Mouse (Mus musculus): ENCODE data around the gene Lrba. TPM values are rescaled to one million over a fixed set of nuclear protein-coding genes. Genes with fewer than 3 reads are reported as not detected.

The Lrba gene
- total and polyA plus RNA-seq, 3 experiments = 12.3 to 22.6 (median 13.8) TPM

DNA sequence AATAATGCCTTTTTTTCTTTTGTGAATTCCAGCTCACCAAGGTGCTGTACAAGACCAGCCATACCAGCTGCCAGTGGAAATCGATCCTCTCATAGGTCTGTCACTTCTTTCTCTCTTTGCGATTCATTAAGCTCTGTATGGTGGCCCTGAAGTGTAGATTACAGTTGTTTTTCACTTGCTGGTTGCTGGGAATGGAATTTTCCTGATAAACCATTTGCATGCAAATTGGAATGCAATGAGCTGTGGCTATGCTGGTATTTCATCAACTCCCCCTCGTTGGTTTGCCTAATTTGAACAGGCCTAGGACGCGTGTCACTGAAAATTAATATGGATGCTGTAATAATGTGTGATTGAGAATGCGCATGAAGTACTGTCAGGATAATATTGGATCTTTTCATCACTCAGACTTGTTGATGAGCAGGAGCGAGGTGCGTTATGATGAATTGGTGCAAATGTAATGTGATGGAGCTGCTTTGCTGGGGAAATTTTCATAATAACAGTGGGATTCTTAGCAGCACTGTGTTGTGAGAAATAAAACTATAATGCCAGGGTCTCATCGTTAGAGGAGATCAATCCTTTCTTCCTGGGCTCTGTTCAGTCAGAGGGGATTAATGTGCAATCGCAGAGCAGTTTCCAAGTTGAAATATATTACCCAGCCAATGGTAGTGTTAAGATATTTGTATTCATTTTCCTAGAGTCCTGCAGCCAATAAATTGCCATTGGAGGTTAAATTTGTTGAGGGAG lies 521.5 kb downstream of the Lrba start:
- peaks cover 10 to 13% of the 10 kb centered on the region in 2 experiments for H3K36me3 ChIP-seq (replicated peaks in 1 of 2; ENCODE audit: control insufficient read depth in 1 of 2, insufficient read depth in 1 of 2, low read length in 1 of 2)
- dilution Hi-C loops (cut with MboI; ENCODE audit: extremely low pct_ligation_motif_present, extremely low pct_unique_long_range_greater_than_20kb, low sequenced_read_pairs) = no loop called here
- H3K4me2 ChIP-seq (ENCODE audit: insufficient read depth, low read depth, poor library complexity, severe bottlenecking) = no peak overlapping the region
- H3K4me3 ChIP-seq (replicated peaks in 1 of 3; ENCODE audit: low read depth in 2 of 3, low read length in 2 of 3, poor library complexity in 1 of 3) = no peak overlapping the region
- no peaks in the 10 kb centered on the region for H3K27me3 ChIP-seq (replicated peaks)
- in situ Hi-C loops (cut with MboI; ENCODE audit: low pct_ligation_motif_present, low pct_unique_long_range_greater_than_20kb, low sequenced_read_pairs) = no loop called here
- H3K27ac ChIP-seq (ENCODE audit: insufficient read depth, low read depth) = no peak overlapping the region
- TF ChIP-seq USF1 (IDR thresholded peaks at IDR 0.05; ENCODE audit: low read depth, low read length) (no peak), NELFE (IDR thresholded peaks at IDR 0.05; ENCODE audit: low read depth, low read length) (no peak), HCFC1 (IDR thresholded peaks at IDR 0.05; ENCODE audit: low read depth, low read length) (no peak), MXI1 (IDR thresholded peaks at IDR 0.05; ENCODE audit: low read depth, low read length) (no peak), JUN (IDR thresholded peaks at IDR 0.05; ENCODE audit: insufficient read depth, low read depth, low read length) (no peak), E2F4 (IDR thresholded peaks at IDR 0.05; ENCODE audit: insufficient replicate concordance, low read depth, low read length) (no peak), MYC (IDR thresholded peaks at IDR 0.05; ENCODE audit: low read depth, low read length) (no peak), MEF2A (IDR thresholded peaks at IDR 0.05; ENCODE audit: borderline replicate concordance, low read depth, low read length) (no peak), POLR2AphosphoS2 (IDR thresholded peaks at IDR 0.05; ENCODE audit: low read depth, low read length) (no peak), SIN3A (IDR thresholded peaks at IDR 0.05; ENCODE audit: low read length) (no peak)
- DNase-seq (ENCODE audit: extremely low read depth) = no peak
- no peaks in the 10 kb centered on the region for H3K79me2 ChIP-seq (replicated peaks; ENCODE audit: control insufficient read depth, extremely low read depth, insufficient read depth, poor library complexity, severe bottlenecking)
- H3K9me3 ChIP-seq (replicated peaks; ENCODE audit: low read length) = no peaks in the 10 kb centered on the region
- no peak overlapping the region for H3K9ac ChIP-seq (ENCODE audit: insufficient read depth, low read depth)
- peaks cover 0 to 3% of the 10 kb centered on the region in 2 experiments; a peak in 1 of 4 replicates for H3K4me1 ChIP-seq (ENCODE audit: control insufficient read depth in 1 of 2, insufficient read depth in 2 of 2)

DNA sequence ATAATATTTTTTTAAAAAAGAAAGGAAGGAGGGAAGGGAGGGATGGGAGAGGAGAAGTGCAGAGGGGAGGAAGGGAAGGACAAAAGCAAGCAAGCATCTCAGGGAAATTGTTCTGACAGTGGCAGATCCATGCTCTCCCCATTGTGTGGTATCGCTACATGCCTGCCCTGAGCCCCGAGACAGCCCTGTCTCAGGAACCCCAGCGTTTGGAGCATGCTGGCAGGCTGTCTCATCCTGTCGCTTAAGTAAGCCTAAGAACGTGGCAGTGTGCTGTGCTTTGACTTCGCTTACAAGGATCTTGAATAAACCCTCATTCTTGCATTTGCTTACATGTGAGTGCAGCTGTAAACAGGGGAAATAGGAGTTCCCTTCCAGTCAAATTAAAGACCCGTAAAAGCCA lies 526.2 kb downstream of the Lrba start:
- no peak for DNase-seq (ENCODE audit: extremely low read depth)

More for the DNA sequence above, 526.2 kb downstream of the Lrba start:
- Histone ChIP-seq H3K27me3 (replicated peaks) (no peaks in the 10 kb centered on the region), H3K36me3 (replicated peaks in 1 of 2; ENCODE audit: control insufficient read depth in 1 of 2, insufficient read depth in 1 of 2, low read length in 1 of 2) (peaks cover 0 to 3% of the 10 kb centered on the region in 2 experiments), H3K4me1 (ENCODE audit: control insufficient read depth in 1 of 2, insufficient read depth in 2 of 2) (no peaks in the 10 kb centered on the region), H3K9me3 (replicated peaks; ENCODE audit: low read length) (no peaks in the 10 kb centered on the region), H3K27ac (ENCODE audit: insufficient read depth, low read depth) (no peak overlapping the region), H3K4me3 (replicated peaks in 1 of 3; ENCODE audit: low read depth in 2 of 3, low read length in 2 of 3, poor library complexity in 1 of 3) (no peak overlapping the region), H3K79me2 (replicated peaks; ENCODE audit: control insufficient read depth, extremely low read depth, insufficient read depth, poor library complexity, severe bottlenecking) (no peaks in the 10 kb centered on the region), H3K9ac (ENCODE audit: insufficient read depth, low read depth) (no peak overlapping the region), H3K4me2 (ENCODE audit: insufficient read depth, low read depth, poor library complexity, severe bottlenecking) (no peak overlapping the region)
- dilution Hi-C loops (cut with MboI; ENCODE audit: extremely low pct_ligation_motif_present, extremely low pct_unique_long_range_greater_than_20kb, low sequenced_read_pairs) (no loop called here), in situ Hi-C loops (cut with MboI; ENCODE audit: low pct_ligation_motif_present, low pct_unique_long_range_greater_than_20kb, low sequenced_read_pairs) (loop anchor here (25.0 kb wide), 1 partner anchor 388 kb away; no protein-coding TSS in a partner anchor)
- no peak for TF ChIP-seq MEF2A (IDR thresholded peaks at IDR 0.05; ENCODE audit: borderline replicate concordance, low read depth, low read length)
- no peak for TF ChIP-seq SIN3A (IDR thresholded peaks at IDR 0.05; ENCODE audit: low read length)
- no peak for TF ChIP-seq CHD1 (IDR thresholded peaks at IDR 0.05; ENCODE audit: low read depth, low read length)
- no peak for TF ChIP-seq JUND (conservative IDR thresholded peaks at IDR 0.05; ENCODE audit: low read depth, low read length)
- no peak for TF ChIP-seq USF1 (IDR thresholded peaks at IDR 0.05; ENCODE audit: low read depth, low read length)
- TF ChIP-seq TCF12 (IDR thresholded peaks at IDR 0.05; ENCODE audit: low read depth, low read length) = no peak
- TF ChIP-seq POLR2AphosphoS2 (IDR thresholded peaks at IDR 0.05; ENCODE audit: low read depth, low read length) = no peak
- TF ChIP-seq ELF1 (IDR thresholded peaks at IDR 0.05; ENCODE audit: low read depth, low read length) = no peak
- TF ChIP-seq MAX (IDR thresholded peaks at IDR 0.05; ENCODE audit: low read length) = no peak
- TF ChIP-seq BHLHE40 (IDR thresholded peaks at IDR 0.05; ENCODE audit: low read depth, low read length) = no peak
- TF ChIP-seq UBTF (IDR thresholded peaks at IDR 0.05; ENCODE audit: low read depth, low read length) = no peak
- TF ChIP-seq NELFE (IDR thresholded peaks at IDR 0.05; ENCODE audit: low read depth, low read length) = no peak
- no peak for TF ChIP-seq HCFC1 (IDR thresholded peaks at IDR 0.05; ENCODE audit: low read depth, low read length)
- TF ChIP-seq MAFK (IDR thresholded peaks at IDR 0.05; ENCODE audit: insufficient replicate concordance, low read length) = no peak
- no peak for TF ChIP-seq TBP (conservative IDR thresholded peaks at IDR 0.05; ENCODE audit: low read depth, low read length)
- TF ChIP-seq GABPA (IDR thresholded peaks at IDR 0.05; ENCODE audit: insufficient replicate concordance, low read depth, low read length) = no peak

All from CH12.LX (cell line).